Mouse (Mus musculus) heart, adult 2 months (tissue): ENCODE measurements around the gene Cd300ld3.

Source experiments
- CTCF ChIP-seq: fragments of 200-600 bp; IDR thresholded peaks from 2 replicates; pipeline ENCODE4 v1.8.1; 2022; ENCODE audit warnings: antibody characterized with exemption, mild to moderate bottlenecking, moderate library complexity
- EP300 ChIP-seq: fragments of 200-500 bp; IDR thresholded peaks from 2 replicates; pipeline ENCODE4 v1.6.1; 2011; ENCODE audit warnings: low read depth, low read length, control low read depth; ENCODE audit not compliant: insufficient read depth

GRCm38 (mm10) chr11:115086213-115086612 is 38.0 kb upstream of the Cd300ld3 start:
- TF ChIP-seq CTCF (no peak), EP300 (no peak)
